Mouse (Mus musculus) G1E-ER4 (cell line): ENCODE results near the gene Magi2. TPM values are rescaled to one million over a fixed set of nuclear protein-coding genes. Genes with fewer than 3 reads are reported as not detected.

ENCODE experiments used
- GATA1 ChIP-seq: IDR thresholded peaks from one replicate; pipeline ENCODE4 v1.8.0; 2012; ENCODE audit warnings: low read length, inconsistent platforms
- polyA plus RNA-seq: library from polyadenylated mRNA; stranded (reverse); fragments of >175 nt; gene quantifications from 2 replicates; pipeline ENCODE4 v1.2.3, GENCODE M21; 2012

Gene Magi2
- polyA plus RNA-seq, 1 experiment, result 0.94 TPM

DNA sequence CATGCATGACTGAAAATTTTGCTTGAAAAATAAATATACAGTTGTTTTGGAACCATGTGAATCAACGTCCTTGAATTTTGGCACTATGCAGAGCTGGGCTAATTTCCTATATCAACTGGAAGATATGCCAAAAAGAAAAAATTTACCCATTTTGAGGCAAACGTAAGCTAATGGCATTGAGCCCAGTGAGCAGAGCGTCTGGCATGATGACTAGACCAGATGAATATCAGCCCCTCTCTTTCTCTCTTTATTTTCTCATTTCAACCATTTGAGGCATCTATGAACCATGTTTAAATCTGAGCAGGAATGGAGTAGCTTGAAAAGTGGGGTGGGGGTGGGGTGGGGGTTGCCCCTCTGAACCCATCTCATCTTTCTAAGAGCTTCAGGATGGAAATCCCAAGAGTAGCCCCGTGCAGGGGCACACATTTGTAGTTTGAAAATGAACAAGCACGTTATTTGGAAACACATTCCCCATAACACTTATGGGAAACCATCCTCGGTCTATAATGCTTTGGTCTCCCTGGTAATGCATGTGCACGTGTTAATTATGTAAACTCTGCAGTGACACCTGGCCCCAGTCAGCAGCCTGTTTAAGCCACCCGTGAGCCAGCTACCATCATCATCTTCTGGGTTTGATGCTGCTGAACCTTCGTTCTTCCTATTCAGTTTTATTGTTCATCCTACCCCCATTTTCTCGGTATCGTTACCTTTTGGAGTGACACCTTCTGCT lies 1151.4 kb downstream of the Magi2 start:
- no peak for TF ChIP-seq GATA1

DNA sequence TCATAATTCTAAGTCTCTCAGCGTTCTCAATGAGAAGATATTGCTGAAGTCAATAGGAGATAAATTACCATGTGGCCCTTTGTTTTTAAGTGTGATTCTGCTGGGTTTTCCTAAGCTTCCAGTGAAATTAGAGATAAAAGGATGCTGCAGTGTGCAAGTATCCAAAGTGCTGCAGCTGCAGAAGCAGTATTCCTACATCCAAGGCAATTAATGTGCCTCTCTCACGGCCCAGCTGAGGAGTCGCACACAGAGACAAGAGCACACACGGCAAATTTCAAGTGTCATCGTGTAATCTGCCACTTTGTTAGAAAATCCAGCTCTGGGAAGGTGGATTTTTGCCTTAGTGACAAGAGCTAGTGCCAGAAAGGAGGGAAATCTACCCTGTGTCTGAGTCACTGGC lies 1177.7 kb downstream of the Magi2 start:
- no peak for TF ChIP-seq GATA1

DNA sequence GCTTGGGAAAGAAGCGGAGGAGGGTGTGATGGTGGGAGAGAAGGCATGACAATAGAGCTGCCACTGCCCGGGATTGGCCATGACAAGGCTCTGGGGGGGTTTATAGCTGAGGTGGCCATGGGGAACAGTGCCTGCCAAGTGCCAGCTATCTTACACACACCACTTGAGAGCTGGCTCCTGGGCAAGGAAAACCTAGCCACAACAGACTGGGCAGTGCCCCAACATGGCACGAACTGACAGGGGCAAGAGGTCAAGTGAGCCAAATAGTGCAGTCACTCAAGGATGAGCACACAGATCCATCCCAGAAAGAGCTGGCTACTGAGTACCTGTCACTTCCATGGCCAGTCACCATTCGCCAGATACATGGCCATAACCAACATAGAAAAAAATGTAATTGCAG lies 1179.8 kb downstream of the Magi2 start:
- TF ChIP-seq GATA1, result no peak

DNA sequence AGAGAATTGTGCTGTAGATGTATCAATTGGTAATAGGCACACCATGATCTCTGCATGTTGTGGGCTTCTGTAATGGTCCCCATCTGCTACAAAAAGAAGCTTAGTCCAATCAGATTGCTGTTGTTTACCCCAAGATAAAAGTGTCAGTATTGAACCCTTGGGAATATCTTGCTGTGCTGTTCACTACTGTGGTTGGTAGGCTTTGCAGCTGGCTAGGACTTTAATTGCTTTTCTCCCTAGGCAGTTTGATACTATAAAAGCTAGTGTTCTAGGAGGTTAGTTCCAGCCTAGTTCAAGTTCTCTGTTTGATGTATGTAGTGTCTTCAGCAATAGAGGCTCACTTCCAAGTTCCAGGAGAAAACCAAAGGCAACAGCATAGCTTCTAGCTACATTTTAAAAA lies 1188.5 kb downstream of the Magi2 start:
- no peak for TF ChIP-seq GATA1

DNA sequence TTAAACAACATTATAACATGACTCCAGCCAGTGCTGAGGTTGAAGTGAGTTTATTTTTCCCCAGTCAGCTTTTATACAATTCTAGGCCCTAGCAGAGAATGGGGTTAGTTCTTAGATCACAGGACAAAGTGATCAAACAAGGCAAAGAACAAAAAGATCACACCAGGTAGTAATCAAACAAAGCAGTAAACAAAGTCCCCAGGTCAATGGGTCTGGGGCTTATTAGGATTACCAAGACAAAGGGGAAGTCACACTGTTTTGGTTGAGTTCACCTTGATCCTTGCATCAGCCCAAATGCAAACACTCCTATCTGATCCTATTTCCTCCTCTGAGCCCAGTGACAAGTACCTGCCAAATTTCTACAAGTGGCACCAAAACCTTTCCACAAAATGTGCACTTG lies 1190.5 kb downstream of the Magi2 start:
- TF ChIP-seq GATA1, result no peak

DNA sequence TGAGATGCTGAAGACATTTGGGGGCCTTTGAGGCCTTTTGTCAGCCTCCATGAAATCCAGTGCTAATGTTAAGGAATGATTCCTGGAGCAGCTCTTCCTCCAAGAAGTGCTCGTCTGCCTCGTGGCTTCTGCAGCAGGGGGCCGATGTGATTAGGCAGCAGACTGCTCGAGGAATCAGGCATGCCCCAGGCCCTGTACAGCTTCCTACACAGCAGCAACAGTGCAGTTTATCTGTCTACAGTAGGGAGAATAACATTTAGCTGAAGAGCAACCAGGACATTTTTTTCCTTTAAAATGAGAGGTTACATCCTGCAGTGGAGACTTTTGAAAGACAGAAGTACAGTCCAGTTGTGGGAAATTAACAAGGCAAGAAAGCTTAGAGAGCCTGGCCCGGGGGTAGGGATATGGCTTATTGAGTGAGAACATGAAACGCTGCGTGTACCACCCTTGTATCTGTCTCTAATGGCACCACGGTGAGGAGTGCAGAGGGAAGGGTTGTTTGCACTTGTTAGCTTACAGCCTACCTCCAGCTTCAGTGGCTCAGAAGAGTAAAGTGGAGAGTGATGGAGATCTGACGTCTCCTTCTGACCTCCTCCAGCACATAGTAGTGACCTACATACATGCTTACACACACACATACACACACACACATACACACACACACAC lies 1205.4 kb downstream of the Magi2 start:
- no peak for TF ChIP-seq GATA1

DNA sequence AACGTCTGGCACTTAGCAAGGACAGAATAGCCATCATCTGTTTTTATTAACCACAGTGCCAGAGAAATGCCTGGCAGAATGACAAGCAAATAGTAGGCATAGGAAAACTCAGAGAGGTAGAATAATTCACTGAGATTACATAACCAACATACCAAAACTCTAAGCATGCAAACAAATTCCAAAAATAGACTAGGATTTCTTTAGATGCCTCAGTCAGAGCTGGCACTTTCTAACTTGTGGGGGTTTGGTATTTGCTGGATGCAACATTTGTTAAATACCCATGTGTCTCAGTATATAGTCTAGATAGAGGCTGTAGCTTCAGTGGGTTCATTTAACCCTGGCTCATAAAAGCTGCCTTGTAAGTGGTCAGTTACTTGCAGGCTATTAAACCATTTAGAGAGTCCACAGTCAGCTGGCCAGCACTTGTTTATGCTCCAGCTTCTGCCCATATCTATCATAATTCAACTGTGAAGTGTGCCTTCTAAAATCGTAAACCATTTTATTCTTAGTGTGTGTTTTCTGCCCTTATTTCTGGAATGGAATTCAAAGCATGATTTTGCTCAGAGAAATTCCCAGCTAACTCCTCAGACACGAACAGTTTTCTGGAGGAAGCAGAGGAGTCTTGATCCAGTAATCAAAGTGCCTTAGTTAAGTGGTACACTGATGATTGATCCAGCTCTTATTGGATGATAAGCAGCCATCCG lies 1219.8 kb downstream of the Magi2 start:
- no peak for TF ChIP-seq GATA1

DNA sequence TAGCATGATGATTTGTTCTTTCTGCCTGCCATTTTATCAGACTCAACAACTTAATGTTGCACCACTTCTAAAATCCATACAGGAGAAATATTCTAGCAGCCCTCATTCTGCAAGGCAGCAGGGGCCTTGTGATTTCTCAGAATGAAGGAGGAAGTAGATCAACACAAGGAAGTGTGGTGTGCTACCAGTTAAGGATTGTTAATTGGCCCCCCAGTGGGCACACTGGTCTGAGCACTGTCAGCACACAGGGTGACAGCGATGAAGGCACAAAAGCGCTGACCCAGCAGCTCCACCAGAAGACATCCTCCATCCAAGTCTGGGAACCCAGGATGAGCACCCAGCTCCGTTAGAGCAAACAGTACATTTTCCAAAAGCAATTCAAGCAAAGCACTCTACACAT lies 1229.3 kb downstream of the Magi2 start:
- no peak for TF ChIP-seq GATA1

DNA sequence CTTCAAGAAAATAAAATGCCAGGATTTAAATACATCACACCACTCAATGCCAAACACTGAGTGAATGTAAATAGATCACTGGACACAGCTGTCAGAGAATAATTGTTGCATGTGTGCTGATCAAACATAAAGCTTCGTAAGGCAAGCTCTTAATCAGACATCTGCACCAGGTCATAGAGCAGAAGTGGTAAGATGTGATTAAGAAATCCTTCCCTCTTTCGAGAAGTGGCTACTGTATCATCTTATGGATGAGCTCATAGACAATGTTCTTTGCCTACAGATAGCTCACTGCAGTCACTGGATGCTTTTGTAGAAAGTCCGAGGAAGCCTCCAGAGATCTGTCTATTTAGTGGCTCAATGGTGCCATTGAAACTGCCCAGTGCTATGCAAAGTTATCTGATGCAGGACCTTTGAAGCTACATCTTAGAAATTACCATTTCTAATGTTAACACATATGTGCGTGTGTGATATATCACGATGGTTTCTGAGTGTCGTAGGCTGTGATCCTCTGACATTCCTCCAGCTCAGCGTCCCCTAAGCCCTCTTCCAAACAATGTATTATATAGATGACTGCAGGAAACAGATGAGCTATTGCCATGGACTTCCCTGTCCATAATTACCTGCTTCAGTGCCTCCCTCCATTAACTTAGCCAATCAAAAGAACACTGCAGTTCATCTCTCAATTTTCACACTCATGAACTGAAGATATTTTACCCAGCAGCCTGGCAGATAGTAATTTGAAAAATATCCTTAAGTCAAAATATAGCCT lies 1231.1 kb downstream of the Magi2 start:
- TF ChIP-seq GATA1, result no peak

DNA sequence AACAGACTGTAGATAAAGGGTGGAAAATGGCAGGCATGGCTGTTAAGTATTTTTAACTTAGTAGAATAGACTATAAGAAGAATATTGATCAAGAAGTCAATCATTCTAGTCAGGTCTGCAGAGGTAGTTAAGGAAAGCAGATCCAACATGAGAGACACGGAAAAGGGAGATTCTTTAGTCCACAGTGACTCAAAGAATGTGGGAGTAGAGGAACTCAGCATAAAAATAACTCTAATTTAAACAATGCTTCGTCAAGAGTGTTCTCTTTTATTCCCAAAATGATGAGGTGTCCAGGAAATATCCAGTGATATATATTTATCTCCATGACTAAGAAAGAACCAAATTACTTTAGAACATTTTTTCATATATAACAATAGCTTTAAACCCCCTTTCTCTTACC lies 1234.9 kb downstream of the Magi2 start:
- TF ChIP-seq GATA1, result no peak

DNA sequence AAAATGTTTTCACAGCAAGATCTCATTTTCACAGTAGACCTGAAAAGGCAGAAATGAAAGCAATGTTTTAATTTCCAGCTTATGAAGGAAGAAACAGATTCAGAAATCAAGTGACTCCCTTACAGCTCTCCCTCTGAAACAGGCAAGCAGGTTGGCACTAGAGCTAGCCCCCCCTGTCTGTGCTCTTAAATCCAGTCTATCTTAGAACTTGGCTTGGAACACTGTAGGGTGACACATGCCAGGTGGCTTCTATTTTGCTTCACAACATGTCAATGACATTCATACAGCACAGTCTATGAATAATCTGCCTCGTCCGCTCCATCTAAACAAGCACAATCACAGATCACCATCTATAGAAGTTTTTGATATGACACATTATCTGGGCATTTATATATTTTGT lies 1235.5 kb downstream of the Magi2 start:
- TF ChIP-seq GATA1, result no peak

DNA sequence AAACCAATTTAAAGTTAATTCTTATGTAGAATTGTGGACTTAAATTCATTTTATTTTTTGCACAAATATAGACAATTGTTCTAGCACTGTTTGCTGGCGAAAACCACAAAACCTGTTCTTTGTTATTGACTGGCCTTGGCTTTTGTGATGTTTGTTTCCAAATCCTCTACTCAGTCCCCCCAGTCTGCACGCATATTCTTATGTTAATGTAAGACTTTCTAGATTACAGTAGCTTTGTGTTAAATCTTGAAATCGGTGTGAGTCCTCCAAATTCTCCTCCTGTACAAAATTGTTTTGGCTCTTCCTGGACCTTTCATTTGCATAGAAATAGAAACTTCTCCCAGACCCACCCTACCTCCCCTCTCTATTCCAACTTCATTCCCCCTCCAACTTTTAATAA lies 1242.9 kb downstream of the Magi2 start:
- TF ChIP-seq GATA1, result no peak

DNA sequence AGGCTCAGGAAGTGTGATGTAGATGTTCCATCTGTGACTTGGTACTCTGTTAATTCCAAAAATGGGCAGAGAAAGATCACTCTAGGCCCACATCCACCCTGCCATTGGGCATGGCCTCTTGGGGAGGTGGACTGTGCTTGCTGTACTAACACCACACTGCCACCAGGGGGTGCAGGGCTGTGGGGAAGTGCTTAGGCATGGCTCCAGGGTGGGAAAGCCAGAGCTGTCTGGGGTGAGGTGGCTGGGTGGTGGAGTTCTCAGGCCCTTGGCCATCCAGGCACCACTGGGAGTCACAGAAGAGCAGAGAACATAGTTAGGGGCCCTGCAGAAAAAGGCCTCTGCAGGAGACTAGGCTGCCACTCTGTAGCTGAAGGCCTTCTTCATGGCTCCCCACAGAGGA lies 1243.6 kb downstream of the Magi2 start:
- TF ChIP-seq GATA1, result no peak

DNA sequence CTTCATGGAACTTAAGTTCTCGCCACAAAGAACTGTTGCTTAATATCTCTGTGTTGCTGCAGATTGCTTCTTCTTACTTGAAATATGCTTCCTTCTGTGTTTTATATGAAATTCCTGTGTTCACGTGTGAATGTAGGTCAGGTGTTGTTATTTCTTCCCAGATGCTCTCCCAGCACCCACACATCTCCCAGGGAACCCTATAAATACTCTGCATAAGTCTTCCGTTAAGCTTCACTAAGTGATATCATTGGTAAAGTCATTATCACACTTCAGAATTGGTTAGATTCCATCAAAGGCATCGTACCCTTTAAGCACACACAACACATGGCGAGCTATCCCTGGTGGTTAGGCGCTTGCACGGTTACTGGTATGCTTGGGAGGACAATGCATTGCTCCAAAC lies 1257.7 kb downstream of the Magi2 start:
- no peak for TF ChIP-seq GATA1

DNA sequence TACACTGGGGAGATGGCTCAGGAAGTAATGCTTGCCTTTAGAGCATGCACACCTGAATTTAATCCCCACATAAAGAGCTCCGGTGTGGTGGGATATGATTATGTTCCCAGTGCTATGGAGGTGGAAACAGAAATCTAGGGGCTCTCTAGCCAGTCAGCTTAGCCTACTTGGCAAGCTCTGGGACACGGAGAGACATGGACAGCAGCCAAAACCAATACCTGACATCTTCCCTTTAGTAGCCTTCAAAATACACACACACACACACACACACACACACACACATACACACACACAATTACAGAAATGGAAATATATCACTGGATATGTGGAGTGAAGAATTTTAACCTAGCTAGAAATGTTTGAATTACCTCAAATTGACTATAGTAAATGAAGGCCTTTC lies 1265.1 kb downstream of the Magi2 start:
- TF ChIP-seq GATA1, result no peak

DNA sequence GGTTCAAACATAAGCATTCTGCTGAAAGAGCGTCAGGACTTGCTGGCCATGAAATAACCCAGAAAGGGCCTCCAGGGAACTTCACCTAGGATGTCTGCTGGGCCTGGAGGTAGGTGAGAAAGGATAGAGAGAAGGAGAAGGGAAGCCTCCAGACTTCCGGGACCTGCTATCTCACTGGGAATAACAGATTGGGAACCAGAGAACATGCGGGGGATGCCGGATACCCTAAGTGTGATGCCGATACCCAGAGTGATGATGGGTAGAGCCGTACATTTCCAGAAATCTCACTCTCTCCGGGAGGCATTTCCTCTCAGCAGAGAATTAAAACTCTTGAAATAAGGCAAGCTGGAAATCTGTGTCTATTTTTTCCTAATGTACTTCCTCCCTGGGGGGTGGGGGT lies 1265.8 kb downstream of the Magi2 start:
- TF ChIP-seq GATA1, result no peak
